Mouse (Mus musculus): ENCODE data around the gene Alkbh7.

- TF ChIP-seq CTCF (IDR thresholded peaks at IDR 0.05; ENCODE audit: borderline replicate concordance, insufficient read depth, low read length), result no peak
- no peak for TF ChIP-seq POLR2A (IDR thresholded peaks at IDR 0.05; ENCODE audit: low read depth, low read length)
These were observed 6.9 kb downstream of the Alkbh7 start for GRCm38 (mm10) chr17:57003994-57004393.

All from embryonic fibroblast, embryonic 13.5 days (primary cell).